Mouse (Mus musculus) bone marrow, adult 2 months (tissue): ENCODE results near the gene 2310022B05Rik.

Experiments used
- CTCF ChIP-seq: fragments of 200-500 bp; IDR thresholded peaks from 2 replicates; pipeline ENCODE4 v1.5.1; 2011; ENCODE audit warnings: low read length, control low read depth; ENCODE audit not compliant: control insufficient read depth, insufficient read depth
- POLR2A ChIP-seq: fragments of 200-500 bp; IDR thresholded peaks from 2 replicates; pipeline ENCODE4 v1.6.1; 2011; ENCODE audit warnings: low read depth, mild to moderate bottlenecking, control low read depth, low read length, borderline replicate concordance; ENCODE audit not compliant: control insufficient read depth

GRCm38 (mm10) chr8:124621255-124621654 lies 41.9 kb downstream of the 2310022B05Rik start:
- TF ChIP-seq POLR2A (no peak), CTCF (no peak)
